Mouse (Mus musculus) heart, postnatal 0 days (tissue): ENCODE data around the gene H60b. TPM values are rescaled to one million over a fixed set of nuclear protein-coding genes. Genes with fewer than 3 reads are reported as not detected.
A peak's percentile ranks its signal among the peaks of the same experiment; 100 is the strongest.
"Not testable (repeated sequence)": the region's sequence is repeated elsewhere in the genome, so short reads cannot be mapped to it uniquely, and the experiment has no call there.

Experiments used
- ATAC-seq: fragments of 200-750 bp; cut with Nextera tagmentation; 2 replicates; pipeline ENCODE4 v1.8.0; 2017; ENCODE audit warnings: low read depth, moderate number of reproducible peaks, moderate library complexity; ENCODE audit not compliant: insufficient read depth
- DNase-seq: peaks from one replicate; pipeline ENCODE4 v3.0.0-alpha.2; 2016; ENCODE audit warnings: low spot score
- H3K27ac ChIP-seq: fragments of 300-500 bp; sonication (generic); 2 replicates; pipeline ENCODE4 v1.5.1; 2014; ENCODE audit warnings: low read depth, mild to moderate bottlenecking
- H3K27me3 ChIP-seq: fragments of 300-500 bp; sonication (generic); 2 replicates; pipeline ENCODE4 v1.6.1; 2014; ENCODE audit warnings: low read length, mixed read lengths; ENCODE audit not compliant: control insufficient read depth, insufficient read depth
- H3K36me3 ChIP-seq: fragments of 300-500 bp; sonication (generic); replicated peaks from 2 replicates; pipeline ENCODE4 v1.6.1; 2014; ENCODE audit warnings: low read length, mixed read lengths; ENCODE audit not compliant: control insufficient read depth, insufficient read depth
- H3K4me1 ChIP-seq: fragments of 300-500 bp; sonication (generic); 2 replicates; pipeline ENCODE4 v1.6.1; 2014; ENCODE audit warnings: antibody characterized with exemption; ENCODE audit not compliant: control insufficient read depth, insufficient read depth
- H3K4me2 ChIP-seq: fragments of 300-500 bp; sonication (generic); 2 replicates; pipeline ENCODE4 v1.6.1; 2014; ENCODE audit warnings: low read depth, mild to moderate bottlenecking, low read length, moderate library complexity
- H3K4me3 ChIP-seq: fragments of 300-500 bp; sonication (generic); 2 replicates; pipeline ENCODE4 v1.5.1; 2014; ENCODE audit warnings: low read depth, low read length
- H3K9ac ChIP-seq: fragments of 300-500 bp; sonication (generic); replicated peaks from 2 replicates; pipeline ENCODE4 v1.6.1; 2014; ENCODE audit warnings: low read depth, low read length, mixed read lengths
- H3K9me3 ChIP-seq: fragments of 300-500 bp; sonication (generic); replicated peaks from 2 replicates; pipeline ENCODE4 v1.6.1; 2016; ENCODE audit warnings: low read length; ENCODE audit not compliant: control insufficient read depth
- CTCF ChIP-seq: IDR thresholded peaks from 2 replicates; pipeline ENCODE4 v1.5.1; 2016; ENCODE audit warnings: antibody characterized with exemption, control low read depth, low read depth
- EP300 ChIP-seq: IDR thresholded peaks from 2 replicates; pipeline ENCODE4 v1.6.1; 2016; ENCODE audit warnings: antibody characterized with exemption, low read depth
- WGBS: fragments of 180-500 bp; shearing (Covaris S2); extraction: QIAGEN DNeasy Blood & Tissue Kit; methylation state at CpG from one replicate; pipeline ENCODE4 v1.1.7; 2014; 5-methylcytosine and 5-hydroxymethylcytosine counted together
- polyA plus RNA-seq: library from polyadenylated mRNA; unstranded; fragments of >200 nt; fragmentation: Nextera tagmentation; extraction: Ambion mirVana; gene quantifications from 2 replicates; pipeline ENCODE4 v1.2.1, GENCODE M21; 2015
- total RNA-seq: library from RNA; depleted of rRNA; stranded (reverse); fragments of >200 nt; gene quantifications from 2 replicates; pipeline ENCODE4 v1.2.3, GENCODE M21; 2014; ENCODE audit warnings: low replicate concordance

Gene H60b
- total and polyA plus RNA-seq, 2 experiments from 2014 or later = 0.36 TPM; not detected in 1

DNA sequence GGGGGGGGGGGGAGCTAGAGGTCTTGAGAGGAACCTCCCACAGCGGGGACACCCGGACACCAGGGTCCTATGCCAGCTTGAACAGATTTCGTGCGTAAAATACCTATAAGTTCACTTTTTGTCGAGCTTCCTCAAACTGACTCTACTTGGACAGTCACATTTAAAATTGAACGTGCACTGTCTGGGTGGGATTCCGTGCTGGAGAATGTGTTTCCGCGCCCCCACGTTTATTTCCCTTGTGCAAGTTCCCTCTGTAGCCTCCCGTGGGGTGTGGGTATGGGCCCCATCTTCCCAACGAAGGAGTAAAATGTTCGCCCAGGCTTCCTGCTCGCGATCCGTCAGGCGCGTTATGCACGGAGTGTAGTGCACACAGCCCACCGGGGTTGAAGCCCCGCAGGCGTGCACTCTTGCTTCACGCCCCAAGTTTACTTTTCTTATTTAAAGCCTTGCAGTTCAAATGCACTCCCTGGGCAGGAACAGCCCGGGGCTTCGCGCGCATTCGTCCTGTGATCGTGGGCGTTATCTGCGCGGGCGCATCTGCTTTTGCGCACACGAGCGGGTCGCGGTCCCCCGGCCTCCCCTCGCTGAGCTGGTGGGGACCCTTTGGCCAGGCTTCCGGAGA is 115.4 kb downstream of the H60b start:
- H3K4me3 ChIP-seq = peak overlapping the region; percentile 48
- under 1% methylated on average over 39 of the region's 41 CpGs for WGBS
- H3K27me3 ChIP-seq = peaks cover 8% of the 10 kb centered on the region; the same call in 1 of the 2 replicates
- H3K4me1 ChIP-seq = no peaks in the 10 kb centered on the region
- ATAC-seq (no peak), DNase-seq (no peak)
- H3K4me2 ChIP-seq = peak overlapping the region; percentile 76
- no peak overlapping the region for H3K9ac ChIP-seq
- no peaks in the 10 kb centered on the region for H3K36me3 ChIP-seq
- TF ChIP-seq CTCF (no peak), EP300 (no peak)
- no peak overlapping the region for H3K27ac ChIP-seq
- H3K9me3 ChIP-seq = no peaks in the 10 kb centered on the region

- Histone ChIP-seq H3K9me3 (no peaks in the 10 kb centered on the region), H3K27ac (no peak overlapping the region), H3K27me3 (peaks cover 8% of the 10 kb centered on the region; the same call in 1 of the 2 replicates), H3K4me2 (peak overlapping the region; percentile 76), H3K36me3 (no peaks in the 10 kb centered on the region), H3K9ac (no peak overlapping the region), H3K4me3 (peak overlapping the region; percentile 48), H3K4me1 (no peaks in the 10 kb centered on the region)
- WGBS = 13% methylated on average over 18 of the region's 19 CpGs
- no peak for DNase-seq
- TF ChIP-seq CTCF = no peak
- TF ChIP-seq EP300 = no peak
- ATAC-seq = no peak
Measured at GRCm38 (mm10) chr10:22274445-22275057, 116.2 kb downstream of the H60b start.

GRCm38 (mm10) chr10:22278468-22278867 is 120.1 kb downstream of the H60b start:
- not testable (repeated sequence) for ATAC-seq, H3K4me2 ChIP-seq
- 77% methylated on average over 2 of the region's 2 CpGs for WGBS

DNA sequence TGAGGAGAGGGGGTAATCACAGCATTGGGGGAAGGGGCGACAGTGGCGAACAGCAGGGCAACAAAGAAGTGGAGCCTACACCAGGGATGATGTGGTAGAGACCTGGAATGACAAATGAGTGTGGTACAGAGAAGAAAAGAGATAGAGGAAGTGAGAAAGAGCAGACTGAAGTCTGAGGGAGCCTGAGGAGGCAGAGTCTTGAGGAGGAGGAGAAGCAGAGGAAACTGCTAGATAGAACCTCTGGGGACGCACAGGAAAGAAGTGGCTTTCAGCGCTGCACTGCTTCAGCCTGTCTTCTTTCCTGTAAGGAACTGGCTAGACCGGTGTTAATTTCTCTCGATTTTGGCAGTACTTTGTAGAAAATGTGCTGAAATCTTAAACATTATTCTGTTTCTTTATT is 124.4 kb downstream of the H60b start:
- H3K4me3 ChIP-seq = no peak overlapping the region
- WGBS = 29% methylated on average over 6 of the region's 6 CpGs
- no peak overlapping the region for H3K4me2 ChIP-seq
- no peak for DNase-seq
- H3K9ac ChIP-seq = no peak overlapping the region
- H3K4me1 ChIP-seq = no peaks in the 10 kb centered on the region
- ATAC-seq = no peak
- no peaks in the 10 kb centered on the region for H3K27me3 ChIP-seq
- H3K36me3 ChIP-seq = no peaks in the 10 kb centered on the region
- H3K9me3 ChIP-seq = no peaks in the 10 kb centered on the region
- H3K27ac ChIP-seq = no peak overlapping the region
- TF ChIP-seq EP300 = no peak
- TF ChIP-seq CTCF = no peak

More at GRCm38 (mm10) chr10:22278468-22278867, 120.1 kb downstream of the H60b start:
- not testable (repeated sequence) for H3K27ac ChIP-seq, DNase-seq, H3K4me3 ChIP-seq, H3K9ac ChIP-seq, H3K36me3 ChIP-seq, H3K9me3 ChIP-seq, H3K27me3 ChIP-seq, H3K4me1 ChIP-seq

GRCm38 (mm10) chr10:22295676-22296075 is 137.3 kb downstream of the H60b start:
- H3K4me3 ChIP-seq = no peak overlapping the region
- DNase-seq (no peak), ATAC-seq (no peak)
- H3K36me3 ChIP-seq = no peaks in the 10 kb centered on the region
- TF ChIP-seq CTCF (no peak), EP300 (no peak)
- no peaks in the 10 kb centered on the region for H3K4me1 ChIP-seq
- 7% methylated on average over 1 of the region's 1 CpGs for WGBS
- no peaks in the 10 kb centered on the region for H3K9me3 ChIP-seq
- H3K4me2 ChIP-seq = no peak overlapping the region
- no peaks in the 10 kb centered on the region for H3K27me3 ChIP-seq
- H3K27ac ChIP-seq = no peak overlapping the region
- H3K9ac ChIP-seq = no peak overlapping the region
